Mouse (Mus musculus): ENCODE data around the gene Asap3.

Asap3 gene

GRCm38 (mm10) chr4:136290781-136291595, 84.8 kb downstream of the Asap3 start:
- WGBS, result 64% methylated on average over 39 of the region's 39 CpGs

GRCm38 (mm10) chr4:136291692-136292091, 85.5 kb downstream of the Asap3 start:
- 84% methylated on average over 6 of the region's 6 CpGs for WGBS

Data from cerebral cortex, adult 2 months (tissue).